Mouse (Mus musculus): Measurements from ENCODE around the gene Sfxn2. TPM values are rescaled to one million over a fixed set of nuclear protein-coding genes. Genes with fewer than 3 reads are reported as not detected.
A peak's percentile ranks its signal among the peaks of the same experiment; 100 is the strongest.

Gene Sfxn2
- total and polyA plus RNA-seq, 2 experiments from 2014 or later: 6.0 to 9.8 TPM

GRCm38 (mm10) chr19:46598720-46599252 lies 25.6 kb downstream of the Sfxn2 start, which contains the start of gene Wbp1l:
Gene Wbp1l (plus strand): TSS chr19:46599084.
- H3K4me2 ChIP-seq (ENCODE audit: low read depth, low read length, poor library complexity, severe bottlenecking): peak within 1 kb of the TSS; percentile 88
- H3K27ac ChIP-seq (ENCODE audit: low read depth, low read length): peak within 1 kb of the TSS; percentile 62
- H3K36me3 ChIP-seq (ENCODE audit: insufficient read depth, low read length): peaks cover 9% of the 10 kb centered on the region
- 0% methylated on average over 22 of the region's 22 CpGs for WGBS
- TF ChIP-seq CTCF (IDR thresholded peaks at IDR 0.05): no peak
- peak; percentile 98 for ATAC-seq (ENCODE audit: low FRiP score)
- no peaks in the 10 kb centered on the region for H3K4me1 ChIP-seq (ENCODE audit: insufficient read depth, low read length)
- H3K27me3 ChIP-seq (ENCODE audit: insufficient read depth, low read length): no peaks in the 10 kb centered on the region
- peak within 1 kb of the TSS; percentile 91 for H3K9ac ChIP-seq (replicated peaks; ENCODE audit: low read length, poor library complexity, severe bottlenecking)
- no peaks in the 10 kb centered on the region for H3K9me3 ChIP-seq (ENCODE audit: low read length)
- peak within 1 kb of the TSS; percentile 88 for H3K4me3 ChIP-seq (ENCODE audit: low read depth, low read length)
- DNase-seq (ENCODE audit: low spot score): peak; percentile 99

- H3K27me3 ChIP-seq (ENCODE audit: insufficient read depth, low read length): no peaks in the 10 kb centered on the region
- H3K4me1 ChIP-seq (ENCODE audit: insufficient read depth, low read length): no peaks in the 10 kb centered on the region
- H3K4me3 ChIP-seq (ENCODE audit: low read depth, low read length): peak overlapping the region; percentile 88
- TF ChIP-seq CTCF (IDR thresholded peaks at IDR 0.05): no peak
- peak overlapping the region; percentile 91 for H3K9ac ChIP-seq (replicated peaks; ENCODE audit: low read length, poor library complexity, severe bottlenecking)
- H3K27ac ChIP-seq (ENCODE audit: low read depth, low read length): peak overlapping the region; percentile 62
- H3K36me3 ChIP-seq (ENCODE audit: insufficient read depth, low read length): peaks cover 7% of the 10 kb centered on the region
- ATAC-seq (ENCODE audit: low FRiP score) (peak; percentile 33; the same call in 1 of the 2 replicates), DNase-seq (ENCODE audit: low spot score) (no peak)
- H3K4me2 ChIP-seq (ENCODE audit: low read depth, low read length, poor library complexity, severe bottlenecking): peak overlapping the region; percentile 88
- 18% methylated on average over 22 of the region's 22 CpGs for WGBS
- no peaks in the 10 kb centered on the region for H3K9me3 ChIP-seq (ENCODE audit: low read length)
These were observed 26.5 kb downstream of the Sfxn2 start for GRCm38 (mm10) chr19:46599375-46600256.

- H3K27ac ChIP-seq (ENCODE audit: low read depth, low read length): no peak overlapping the region
- no peak for TF ChIP-seq CTCF (IDR thresholded peaks at IDR 0.05)
- no peak for ATAC-seq (ENCODE audit: low FRiP score)
These were observed 27.2 kb downstream of the Sfxn2 start for GRCm38 (mm10) chr19:46600371-46600770.

GRCm38 (mm10) chr19:46601491-46601890 lies 28.3 kb downstream of the Sfxn2 start:
- DNase-seq (ENCODE audit: low spot score) (no peak), ATAC-seq (ENCODE audit: low FRiP score) (no peak)
- Histone ChIP-seq H3K36me3 (ENCODE audit: insufficient read depth, low read length) (peaks cover 3% of the 10 kb centered on the region; the same call in 1 of the 2 replicates), H3K4me2 (ENCODE audit: low read depth, low read length, poor library complexity, severe bottlenecking) (no peak overlapping the region), H3K9ac (replicated peaks; ENCODE audit: low read length, poor library complexity, severe bottlenecking) (no peak overlapping the region), H3K9me3 (ENCODE audit: low read length) (no peaks in the 10 kb centered on the region), H3K27ac (ENCODE audit: low read depth, low read length) (no peak overlapping the region), H3K4me1 (ENCODE audit: insufficient read depth, low read length) (no peaks in the 10 kb centered on the region), H3K4me3 (ENCODE audit: low read depth, low read length) (no peak overlapping the region), H3K27me3 (ENCODE audit: insufficient read depth, low read length) (no peaks in the 10 kb centered on the region)
- WGBS: 87% methylated on average over 14 of the region's 14 CpGs
- TF ChIP-seq CTCF (IDR thresholded peaks at IDR 0.05): no peak

More at GRCm38 (mm10) chr19:46600371-46600770, 27.2 kb downstream of the Sfxn2 start:
- H3K9me3 ChIP-seq (ENCODE audit: low read length): no peaks in the 10 kb centered on the region
- WGBS: 83% methylated on average over 4 of the region's 4 CpGs
- H3K4me1 ChIP-seq (ENCODE audit: insufficient read depth, low read length): no peaks in the 10 kb centered on the region
- H3K27me3 ChIP-seq (ENCODE audit: insufficient read depth, low read length): no peaks in the 10 kb centered on the region
- peak overlapping the region; percentile 88 for H3K4me2 ChIP-seq (ENCODE audit: low read depth, low read length, poor library complexity, severe bottlenecking)
- peak overlapping the region; percentile 88; the same call in 1 of the 2 replicates for H3K4me3 ChIP-seq (ENCODE audit: low read depth, low read length)
- 0 out of 2 replicates have a peak, but pooled peaks cover 3% of the 10 kb centered on the region for H3K36me3 ChIP-seq (ENCODE audit: insufficient read depth, low read length)
- H3K9ac ChIP-seq (replicated peaks; ENCODE audit: low read length, poor library complexity, severe bottlenecking): no peak overlapping the region
- no peak for DNase-seq (ENCODE audit: low spot score)

GRCm38 (mm10) chr19:46602406-46602805 lies 29.2 kb downstream of the Sfxn2 start:
- H3K4me2 ChIP-seq (ENCODE audit: low read depth, low read length, poor library complexity, severe bottlenecking): no peak overlapping the region
- no peaks in the 10 kb centered on the region for H3K4me1 ChIP-seq (ENCODE audit: insufficient read depth, low read length)
- no peak for DNase-seq (ENCODE audit: low spot score)
- no peaks in the 10 kb centered on the region for H3K27me3 ChIP-seq (ENCODE audit: insufficient read depth, low read length)
- 87% methylated on average over 4 of the region's 4 CpGs for WGBS
- peaks cover 5% of the 10 kb centered on the region; the same call in 1 of the 2 replicates for H3K36me3 ChIP-seq (ENCODE audit: insufficient read depth, low read length)
- no peaks in the 10 kb centered on the region for H3K9me3 ChIP-seq (ENCODE audit: low read length)
- H3K27ac ChIP-seq (ENCODE audit: low read depth, low read length): no peak overlapping the region
- ATAC-seq (ENCODE audit: low FRiP score): no peak
- H3K9ac ChIP-seq (replicated peaks; ENCODE audit: low read length, poor library complexity, severe bottlenecking): no peak overlapping the region
- no peak for TF ChIP-seq CTCF (IDR thresholded peaks at IDR 0.05)
- H3K4me3 ChIP-seq (ENCODE audit: low read depth, low read length): no peak overlapping the region

GRCm38 (mm10) chr19:46606718-46607117 lies 33.6 kb downstream of the Sfxn2 start:
- no peak overlapping the region for H3K4me3 ChIP-seq (ENCODE audit: low read depth, low read length)
- peaks cover 5% of the 10 kb centered on the region for H3K36me3 ChIP-seq (ENCODE audit: insufficient read depth, low read length)
- no peak overlapping the region for H3K4me2 ChIP-seq (ENCODE audit: low read depth, low read length, poor library complexity, severe bottlenecking)
- H3K27ac ChIP-seq (ENCODE audit: low read depth, low read length): no peak overlapping the region
- no peaks in the 10 kb centered on the region for H3K4me1 ChIP-seq (ENCODE audit: insufficient read depth, low read length)
- WGBS: 95% methylated on average over 13 of the region's 13 CpGs
- no peaks in the 10 kb centered on the region for H3K9me3 ChIP-seq (ENCODE audit: low read length)
- H3K27me3 ChIP-seq (ENCODE audit: insufficient read depth, low read length): no peaks in the 10 kb centered on the region
- ATAC-seq (ENCODE audit: low FRiP score) (no peak), DNase-seq (ENCODE audit: low spot score) (no peak)
- no peak overlapping the region for H3K9ac ChIP-seq (replicated peaks; ENCODE audit: low read length, poor library complexity, severe bottlenecking)
- no peak for TF ChIP-seq CTCF (IDR thresholded peaks at IDR 0.05)

Measured in midbrain, postnatal 0 days (tissue).